Mouse (Mus musculus): Measurements from ENCODE around the gene Ngfr.
"Not testable (repeated sequence)": the region's sequence is repeated elsewhere in the genome, so short reads cannot be mapped to it uniquely, and the experiment has no call there.

The Ngfr gene

GRCm38 (mm10) chr11:95587423-95587951 lies at the start of gene Ngfr:
Ngfr (minus strand) TSS chr11:95587735.
- DNase-seq (ENCODE audit: low spot score): peak; percentile 78

GRCm38 (mm10) chr11:95635030-95635429 lies 47.5 kb upstream of the Ngfr start:
- DNase-seq (ENCODE audit: low spot score): no peak

GRCm38 (mm10) chr11:95633512-95634000 lies 46.0 kb upstream of the Ngfr start:
- DNase-seq (ENCODE audit: low spot score): no peak

- no peak for DNase-seq (ENCODE audit: low spot score)
These were observed 44.9 kb upstream of the Ngfr start for GRCm38 (mm10) chr11:95632474-95632873.

- peak; percentile 71 for DNase-seq (ENCODE audit: low spot score)
These were observed 43.8 kb upstream of the Ngfr start for GRCm38 (mm10) chr11:95631301-95631700.

- DNase-seq (ENCODE audit: low spot score): no peak
These were observed 43.0 kb upstream of the Ngfr start for GRCm38 (mm10) chr11:95630558-95630957.

- no peak for DNase-seq (ENCODE audit: low spot score)
These were observed 34.9 kb upstream of the Ngfr start for GRCm38 (mm10) chr11:95622426-95622825.

GRCm38 (mm10) chr11:95621541-95622130 lies 34.1 kb upstream of the Ngfr start:
- DNase-seq (ENCODE audit: low spot score): no peak

- peak; percentile 65 for DNase-seq (ENCODE audit: low spot score)
These were observed 33.5 kb upstream of the Ngfr start for GRCm38 (mm10) chr11:95621010-95621409.

- DNase-seq (ENCODE audit: low spot score): no peak
These were observed 32.4 kb upstream of the Ngfr start for GRCm38 (mm10) chr11:95619886-95620444.

GRCm38 (mm10) chr11:95619081-95619480 lies 31.5 kb upstream of the Ngfr start:
- no peak for DNase-seq (ENCODE audit: low spot score)

- DNase-seq (ENCODE audit: low spot score): no peak
These were observed 30.4 kb upstream of the Ngfr start for GRCm38 (mm10) chr11:95617785-95618465.

- no peak for DNase-seq (ENCODE audit: low spot score)
These were observed 27.2 kb upstream of the Ngfr start for GRCm38 (mm10) chr11:95614739-95615138.

GRCm38 (mm10) chr11:95611283-95611682 lies 23.7 kb upstream of the Ngfr start:
- DNase-seq (ENCODE audit: low spot score): no peak

- no peak for DNase-seq (ENCODE audit: low spot score)
These were observed 22.9 kb upstream of the Ngfr start for GRCm38 (mm10) chr11:95610391-95610902.

GRCm38 (mm10) chr11:95609924-95610323 lies 22.4 kb upstream of the Ngfr start:
- no peak for DNase-seq (ENCODE audit: low spot score)

- DNase-seq (ENCODE audit: low spot score): not testable (repeated sequence)
These were observed 19.8 kb upstream of the Ngfr start for GRCm38 (mm10) chr11:95607286-95607685.

- peak; percentile 11 for DNase-seq (ENCODE audit: low spot score)
These were observed 10.9 kb upstream of the Ngfr start for GRCm38 (mm10) chr11:95598214-95599062.

- no peak for DNase-seq (ENCODE audit: low spot score)
These were observed 10.2 kb upstream of the Ngfr start for GRCm38 (mm10) chr11:95597741-95598140.

GRCm38 (mm10) chr11:95596704-95597103 lies 9.2 kb upstream of the Ngfr start:
- peak; percentile 24 for DNase-seq (ENCODE audit: low spot score)

GRCm38 (mm10) chr11:95596150-95596515 lies 8.6 kb upstream of the Ngfr start:
- peak; percentile 57 for DNase-seq (ENCODE audit: low spot score)
